Mouse (Mus musculus): ENCODE data around the gene Mrs2. TPM values are rescaled to one million over a fixed set of nuclear protein-coding genes. Genes with fewer than 3 reads are reported as not detected.

Mrs2 gene
- polyA plus RNA-seq (2015; fragmentation: Illumina TruSeq; extraction: RNeasy Lipid Tissue Mini Kit (QIAGEN cat#74804); ENCODE audit: insufficient read depth, low replicate concordance) = 34.8 TPM

GRCm38 (mm10) chr13:25019793-25020539 lies at the start of gene Mrs2:
TSS of gene Mrs2 (minus strand) at chr13:25020379.

GRCm38 (mm10) chr13:25055873-25056667 lies 35.9 kb upstream of the Mrs2 start, which contains the start of gene Dcdc2a:
TSS of gene Dcdc2a (plus strand) at chr13:25056004.

DNA sequence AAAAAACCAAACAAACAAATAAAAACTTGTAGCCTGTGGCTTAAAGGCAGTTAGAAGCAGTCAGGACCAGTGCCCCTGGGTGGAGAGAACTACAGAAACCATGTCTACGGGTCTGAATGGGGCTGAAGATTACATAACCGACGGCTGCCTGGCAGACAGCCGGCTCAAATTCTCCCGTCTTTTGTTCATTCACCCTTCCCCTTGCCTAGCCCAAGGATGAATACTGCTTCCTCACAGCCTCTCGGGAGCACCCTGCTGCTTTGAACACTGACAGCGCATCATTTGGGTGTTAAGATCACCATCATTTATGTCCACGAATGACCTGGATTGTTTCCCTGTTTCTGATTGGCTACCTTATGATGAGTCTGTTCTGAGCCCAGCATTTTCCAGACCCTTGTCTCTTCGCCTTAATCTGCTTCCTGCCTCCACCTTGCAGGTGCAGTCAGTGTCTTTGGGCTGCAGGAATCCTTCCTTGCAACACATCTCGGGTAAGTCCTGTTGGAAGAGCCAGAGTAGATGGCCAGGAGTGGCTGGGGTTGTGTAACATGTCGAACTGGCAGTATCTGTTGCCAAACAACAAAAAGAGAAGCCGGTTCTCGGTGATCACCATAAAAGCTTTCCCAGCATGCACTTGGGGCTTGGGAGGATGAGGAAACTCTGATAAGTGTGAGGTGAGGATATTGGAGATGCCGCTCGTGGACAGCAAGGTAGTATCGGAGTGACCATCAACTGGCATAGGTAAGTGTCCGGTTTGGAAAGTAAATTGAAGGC lies 77.5 kb downstream of the Mrs2 start, which contains the start of gene Gpld1:
Gene Gpld1 (plus strand): TSS at position 641 of the 771 bp plus-strand sequence.

Other genes with a start within 250 kb of the Mrs2 start
- gene BC005537, start 218.7 kb downstream of the Mrs2 start, polyA plus RNA-seq (2015; fragmentation: Illumina TruSeq; extraction: RNeasy Lipid Tissue Mini Kit (QIAGEN cat#74804); ENCODE audit: insufficient read depth, low replicate concordance) = 290 TPM
- gene Acot13, start 188.8 kb downstream of the Mrs2 start, polyA plus RNA-seq (2015; fragmentation: Illumina TruSeq; extraction: RNeasy Lipid Tissue Mini Kit (QIAGEN cat#74804); ENCODE audit: insufficient read depth, low replicate concordance) = 41.1 TPM
- gene Tdp2, start 188.7 kb downstream of the Mrs2 start, polyA plus RNA-seq (2015; fragmentation: Illumina TruSeq; extraction: RNeasy Lipid Tissue Mini Kit (QIAGEN cat#74804); ENCODE audit: insufficient read depth, low replicate concordance) = 65.7 TPM
- gene D130043K22Rik, start 175.2 kb downstream of the Mrs2 start, polyA plus RNA-seq (2015; fragmentation: Illumina TruSeq; extraction: RNeasy Lipid Tissue Mini Kit (QIAGEN cat#74804); ENCODE audit: insufficient read depth, low replicate concordance) = not detected
- 1.3 TPM for gene Aldh5a1, start 82.7 kb downstream of the Mrs2 start, polyA plus RNA-seq (2015; fragmentation: Illumina TruSeq; extraction: RNeasy Lipid Tissue Mini Kit (QIAGEN cat#74804); ENCODE audit: insufficient read depth, low replicate concordance)
- 0.23 TPM for gene Gpld1, start 77.2 kb downstream of the Mrs2 start, polyA plus RNA-seq (2015; fragmentation: Illumina TruSeq; extraction: RNeasy Lipid Tissue Mini Kit (QIAGEN cat#74804); ENCODE audit: insufficient read depth, low replicate concordance)
- gene Dcdc2a, start 35.6 kb upstream of the Mrs2 start, polyA plus RNA-seq (2015; fragmentation: Illumina TruSeq; extraction: RNeasy Lipid Tissue Mini Kit (QIAGEN cat#74804); ENCODE audit: insufficient read depth, low replicate concordance) = not detected

Data from spleen, adult 10 weeks (tissue).